Mouse (Mus musculus): Measurements from ENCODE around the gene Wfikkn2.

GRCm38 (mm10) chr11:94210191-94211086, 35.4 kb downstream of the Wfikkn2 start:
- no peak for TF ChIP-seq CTCF (IDR thresholded peaks at IDR 0.05; ENCODE audit: borderline replicate concordance, insufficient read depth, low read depth, low read length)
- peak; percentile 75 for TF ChIP-seq POLR2A (IDR thresholded peaks at IDR 0.05; ENCODE audit: borderline replicate concordance, insufficient read depth, low read length)

Data from cerebellum, adult 2 months (tissue).